Mouse (Mus musculus) cerebellum, postnatal 36 days (tissue): ENCODE measurements around the gene Il1rapl1.
A peak's percentile ranks its signal among the peaks of the same experiment; 100 is the strongest.

Source experiments
- DNase-seq, 2 experiments: peaks; one replicate each; pipeline ENCODE4 v3.0.0; 2021 to 2022; ENCODE audit warnings: mixed read lengths in 2 of 2

The Il1rapl1 gene

GRCm38 (mm10) chrX:88115609-88116073 is at the start of gene Il1rapl1:
Gene Il1rapl1 (minus strand): TSS chrX:88115645.
- peak; percentile 39 to 66 for DNase-seq

DNA sequence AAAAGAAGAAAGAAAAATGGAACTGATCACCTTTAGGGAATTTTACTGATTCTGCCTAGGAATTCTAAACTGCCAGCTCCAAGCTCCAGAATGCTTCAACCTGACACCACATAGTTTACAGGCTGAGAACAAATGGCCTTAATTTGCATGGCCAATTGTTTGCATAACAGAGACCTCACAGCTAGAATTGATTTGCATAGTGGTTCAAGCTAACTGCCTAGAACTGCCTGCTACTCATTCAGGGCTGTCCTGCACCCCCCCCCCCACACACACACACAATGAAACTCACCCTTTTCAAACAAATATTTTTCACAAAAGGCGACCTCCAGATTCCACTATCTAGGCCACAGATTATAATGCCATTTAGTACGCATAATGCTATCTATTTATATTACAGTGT is 42.6 kb upstream of the Il1rapl1 start:
- no peak for DNase-seq

DNA sequence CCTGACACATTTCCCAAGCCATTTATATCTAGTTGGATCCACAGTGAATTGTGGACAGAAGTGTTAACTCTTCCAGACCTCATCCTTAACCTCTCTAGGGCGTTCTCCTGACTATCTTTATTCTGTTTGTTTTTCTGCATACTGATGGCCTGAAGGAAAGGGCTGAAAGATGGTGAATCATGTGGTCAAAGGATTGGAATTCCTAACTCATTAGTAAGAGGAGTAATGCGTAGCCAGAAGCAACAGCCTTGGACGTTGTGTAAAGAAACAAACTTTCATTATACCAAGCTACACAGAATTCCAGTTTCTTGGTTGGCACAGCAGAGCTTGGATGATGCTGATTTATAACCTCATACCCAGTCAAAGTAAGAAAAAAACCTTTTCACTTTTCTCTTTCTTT is 10.2 kb upstream of the Il1rapl1 start:
- no peak for DNase-seq

DNA sequence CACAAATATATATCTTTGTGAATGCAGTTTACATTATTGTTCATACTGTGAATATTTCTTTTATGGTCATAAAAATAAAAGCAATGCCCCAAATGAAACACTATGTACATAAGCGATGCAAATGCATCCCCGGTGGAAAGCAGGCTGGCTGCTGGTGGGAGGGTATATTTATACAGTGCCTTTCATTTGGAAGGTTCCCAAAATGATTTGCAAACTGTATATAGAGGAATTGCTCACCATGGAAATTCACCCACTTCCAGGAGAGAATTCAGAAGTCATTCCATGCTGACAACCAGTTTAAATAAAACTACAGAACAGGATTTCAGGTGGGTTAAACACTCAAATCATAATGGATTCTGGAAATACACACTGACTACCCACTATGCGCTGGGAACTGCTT is 4.6 kb upstream of the Il1rapl1 start:
- no peak for DNase-seq

DNA sequence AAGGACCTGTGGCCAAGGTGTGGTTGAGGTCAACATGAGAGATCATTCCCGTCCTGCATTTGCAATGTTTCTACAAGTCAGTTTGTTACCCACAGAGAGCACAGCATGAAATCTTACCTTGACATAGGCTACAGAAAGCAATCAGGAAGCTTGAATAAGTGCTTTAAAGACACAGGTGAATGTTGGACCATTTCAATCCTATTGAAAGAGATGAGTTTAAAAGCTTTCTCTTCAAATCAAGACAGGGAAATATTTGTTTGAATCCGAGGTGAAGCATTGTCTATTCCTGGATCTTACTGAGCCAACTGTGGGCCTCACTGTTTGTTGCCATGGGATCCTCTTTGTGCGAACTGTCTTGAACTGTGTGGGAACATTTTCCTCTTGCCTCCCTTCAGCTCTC is 2.4 kb upstream of the Il1rapl1 start:
- DNase-seq, result no peak

DNA sequence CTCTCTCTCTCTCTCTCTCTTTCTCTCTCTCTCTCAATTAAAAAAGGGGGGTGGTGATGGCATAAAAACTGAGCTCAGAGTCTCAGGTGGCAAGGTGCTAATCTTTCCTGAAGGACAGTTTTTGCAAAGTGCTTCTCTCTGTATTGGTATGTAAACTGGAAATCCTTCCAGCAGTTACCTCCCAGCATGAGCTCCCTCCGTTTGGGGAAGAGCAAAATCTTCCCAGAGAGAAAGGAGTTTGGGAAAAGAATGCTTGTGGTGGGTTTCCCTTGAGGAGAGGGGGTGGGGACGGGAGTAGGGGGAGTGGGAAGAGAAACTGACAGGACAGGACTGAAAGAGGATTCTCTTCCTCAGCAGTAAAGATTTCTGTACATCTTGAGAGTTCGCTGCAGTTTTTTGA is 881 bp upstream of the Il1rapl1 start:
- no peak for DNase-seq

- DNase-seq, result peak in 1 of 2 experiments; percentile 48
These were observed 1.9 kb downstream of the Il1rapl1 start for GRCm38 (mm10) chrX:88113561-88113960.

GRCm38 (mm10) chrX:88112254-88112653 is 3.2 kb downstream of the Il1rapl1 start:
- DNase-seq, result peak in 1 of 2 experiments; percentile 26

GRCm38 (mm10) chrX:88109733-88110132 is 5.7 kb downstream of the Il1rapl1 start:
- DNase-seq, result peak; percentile 29 to 36

- peak; percentile 59 to 63 for DNase-seq
These were observed 21.4 kb downstream of the Il1rapl1 start for GRCm38 (mm10) chrX:88093936-88094569.

- no peak for DNase-seq
These were observed 25.6 kb downstream of the Il1rapl1 start for GRCm38 (mm10) chrX:88089873-88090272.

DNA sequence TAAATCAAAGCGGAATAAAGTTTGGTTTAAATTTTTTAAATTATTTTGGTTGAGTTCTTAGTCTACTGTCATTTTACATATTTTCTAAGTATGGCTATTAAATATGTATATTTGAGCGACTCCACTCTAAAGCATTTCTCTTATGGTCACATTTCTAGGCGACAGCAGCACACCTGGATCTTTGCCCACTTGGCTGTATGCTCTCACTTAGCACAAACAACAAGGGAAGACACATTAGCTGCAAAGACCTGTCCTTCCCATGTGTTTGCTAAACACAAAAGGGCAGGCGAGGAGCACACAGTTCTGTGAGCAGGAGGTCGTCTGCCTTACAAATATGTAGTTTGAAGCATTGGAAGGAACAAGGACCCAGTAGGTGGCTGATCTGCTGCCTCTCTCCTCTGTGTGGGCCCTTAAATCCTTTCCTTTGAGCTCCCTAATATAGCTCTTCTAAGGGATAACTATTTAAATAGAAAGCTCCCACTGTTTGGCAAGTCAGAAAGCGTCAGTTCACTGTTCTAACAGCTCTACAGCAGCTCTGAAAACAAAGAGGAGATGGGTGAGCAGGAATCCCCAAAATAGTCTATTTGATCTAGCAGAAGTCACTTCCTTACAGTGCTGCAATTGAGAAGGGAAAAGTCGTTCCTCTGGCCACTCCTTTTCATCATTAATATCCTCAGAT is 42.6 kb downstream of the Il1rapl1 start:
- peak; percentile 36 to 54 for DNase-seq

DNA sequence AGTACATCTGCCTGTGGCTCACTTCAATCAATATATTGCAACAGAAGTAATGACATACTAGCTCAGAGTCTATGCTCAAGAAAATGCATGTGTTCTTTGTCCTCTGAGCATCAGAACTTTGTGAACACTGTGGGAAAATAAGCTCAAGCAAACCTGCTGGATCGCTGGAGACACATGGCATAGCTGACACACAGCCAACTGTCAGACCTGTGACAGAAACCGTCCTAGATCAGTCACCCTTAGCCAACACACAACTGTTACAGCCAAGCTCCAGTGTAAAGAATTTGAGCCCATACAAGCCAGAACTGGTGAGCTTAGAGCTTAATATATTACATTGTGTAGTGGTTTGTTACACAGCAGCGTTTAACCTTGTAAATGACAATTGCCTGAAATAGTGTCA is 45.1 kb downstream of the Il1rapl1 start:
- peak; percentile 34 to 48 for DNase-seq

DNA sequence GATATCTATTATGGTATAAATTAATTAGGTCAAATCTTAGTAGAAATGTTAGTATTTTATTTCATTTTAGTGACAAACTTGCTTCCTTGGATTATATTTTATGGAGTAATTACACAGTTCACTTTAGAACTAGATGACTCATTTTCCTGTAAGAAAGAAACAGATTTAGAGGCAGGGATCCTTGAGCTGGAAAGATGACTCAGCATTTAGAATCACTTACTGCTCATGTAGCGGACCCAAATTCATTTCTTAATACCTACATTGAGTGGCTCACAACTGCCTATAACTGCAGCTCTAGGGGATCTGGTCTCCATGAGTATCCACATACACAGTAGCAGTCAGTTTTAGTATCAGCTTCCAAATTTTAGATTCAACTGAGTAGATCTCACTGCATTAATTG is 71.9 kb downstream of the Il1rapl1 start:
- DNase-seq, result no peak

GRCm38 (mm10) chrX:88038984-88039383 is 76.5 kb downstream of the Il1rapl1 start:
- no peak for DNase-seq

GRCm38 (mm10) chrX:87897172-87897571 is 218.3 kb downstream of the Il1rapl1 start:
- DNase-seq, result no peak

DNA sequence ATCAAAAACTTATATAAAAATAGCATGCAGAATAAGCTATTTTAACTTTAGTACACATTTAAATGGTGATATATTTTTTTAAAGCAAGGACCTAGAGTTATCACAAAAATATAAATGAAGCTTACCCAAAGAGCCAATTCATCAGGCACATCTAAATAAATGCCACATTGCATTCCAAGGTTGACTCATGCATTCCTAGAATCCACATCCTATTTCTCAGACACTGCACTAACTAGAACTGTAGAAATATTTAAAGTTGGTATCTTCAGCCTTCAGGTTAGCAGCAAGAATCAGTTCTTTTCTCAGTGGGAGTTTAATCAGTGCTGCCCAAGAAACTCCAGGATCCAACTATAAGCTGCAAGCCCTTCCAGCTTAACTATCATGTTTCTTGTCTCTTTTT is 223.5 kb downstream of the Il1rapl1 start:
- DNase-seq, result no peak

- DNase-seq, result no peak
These were observed 261.3 kb downstream of the Il1rapl1 start for GRCm38 (mm10) chrX:87854107-87854506.

DNA sequence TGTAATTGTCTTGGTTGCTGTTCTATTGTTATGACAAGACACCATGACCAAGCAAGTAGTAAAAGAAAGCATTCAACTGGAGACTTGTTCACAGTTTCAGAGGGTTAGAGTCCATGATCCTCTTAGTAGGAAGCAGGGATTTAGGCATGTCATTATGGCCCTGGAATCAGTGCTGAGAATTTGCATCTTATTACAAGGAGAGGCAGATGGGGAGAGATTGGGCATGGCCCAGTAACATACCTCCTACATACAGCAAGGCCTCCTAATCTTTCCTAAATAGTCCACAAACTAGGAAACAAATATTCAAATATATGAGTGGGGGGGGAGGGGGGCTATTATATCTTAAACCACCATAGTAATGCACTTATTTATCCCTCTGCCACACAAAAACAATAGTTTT is 301.6 kb downstream of the Il1rapl1 start:
- no peak for DNase-seq

- DNase-seq, result peak in 1 of 2 experiments; percentile 45
These were observed 307.7 kb downstream of the Il1rapl1 start for GRCm38 (mm10) chrX:87807717-87808116.

DNA sequence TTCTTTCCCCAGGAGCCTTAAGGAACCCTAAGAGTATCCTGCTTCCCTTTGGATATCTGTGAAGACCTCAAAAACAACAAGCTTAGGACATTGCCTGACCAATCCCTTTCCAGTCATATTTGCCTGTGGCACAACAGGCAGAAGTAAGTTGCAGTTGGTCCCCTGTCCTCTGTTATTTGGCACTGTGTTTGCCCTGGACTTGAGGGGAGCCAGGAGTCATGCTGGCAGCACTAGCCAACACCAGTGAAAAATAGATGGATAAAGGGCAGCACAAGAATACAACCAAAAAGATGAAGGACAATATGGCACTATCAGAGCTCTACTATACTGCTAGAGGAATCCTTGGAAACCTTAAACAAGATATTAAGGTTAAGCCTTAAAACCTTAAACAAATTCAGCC is 322.4 kb downstream of the Il1rapl1 start:
- peak; percentile 7 to 11 for DNase-seq

DNA sequence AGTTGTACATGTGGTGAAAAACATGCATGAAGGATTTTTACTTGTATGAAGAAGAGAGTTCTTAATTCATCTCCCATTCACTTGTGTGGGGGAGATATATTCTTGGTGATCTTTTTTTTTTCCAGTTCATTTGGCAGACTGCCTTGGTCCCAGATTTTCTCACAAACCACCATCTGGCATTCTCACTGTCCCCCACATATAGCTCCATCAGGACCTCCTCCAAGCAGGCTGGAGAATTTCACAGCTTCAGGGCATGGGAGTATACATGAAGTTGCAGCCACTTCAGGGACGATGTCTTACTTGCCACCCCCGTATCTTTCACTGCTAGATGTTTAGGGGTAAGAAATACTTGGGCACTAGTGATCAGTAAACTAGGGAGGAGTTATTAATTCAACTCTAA is 404.9 kb downstream of the Il1rapl1 start:
- peak; percentile 51 to 64 for DNase-seq

GRCm38 (mm10) chrX:87663856-87664255 is 451.6 kb downstream of the Il1rapl1 start:
- no peak for DNase-seq

DNA sequence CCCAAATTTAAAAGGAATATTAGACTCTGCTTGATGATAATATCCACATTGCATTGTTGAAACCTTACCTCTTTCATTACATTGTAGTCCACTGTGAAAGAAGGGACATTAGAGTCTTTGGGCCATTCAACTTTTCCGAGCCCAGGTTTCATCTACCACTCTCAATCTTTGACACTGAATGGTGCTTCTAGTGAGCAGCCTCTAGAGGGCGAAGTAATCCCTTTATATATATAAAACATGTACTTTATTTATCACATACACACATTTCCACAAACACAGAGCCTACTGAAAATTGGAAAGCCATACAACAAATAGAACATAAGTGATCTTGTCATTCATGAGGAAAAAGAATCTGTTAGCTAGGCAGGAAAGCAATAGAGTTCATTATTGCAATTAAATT is 459.8 kb downstream of the Il1rapl1 start:
- peak in 1 of 2 experiments; percentile 8 for DNase-seq
